Mouse (Mus musculus): ENCODE data around the gene Cxcl5.

Gene Cxcl5

GRCm38 (mm10) chr5:90759077-90760065 lies at the start of gene Cxcl5:
TSS of gene Cxcl5 (plus strand) at chr5:90759360.
- no peak for DNase-seq

DNA sequence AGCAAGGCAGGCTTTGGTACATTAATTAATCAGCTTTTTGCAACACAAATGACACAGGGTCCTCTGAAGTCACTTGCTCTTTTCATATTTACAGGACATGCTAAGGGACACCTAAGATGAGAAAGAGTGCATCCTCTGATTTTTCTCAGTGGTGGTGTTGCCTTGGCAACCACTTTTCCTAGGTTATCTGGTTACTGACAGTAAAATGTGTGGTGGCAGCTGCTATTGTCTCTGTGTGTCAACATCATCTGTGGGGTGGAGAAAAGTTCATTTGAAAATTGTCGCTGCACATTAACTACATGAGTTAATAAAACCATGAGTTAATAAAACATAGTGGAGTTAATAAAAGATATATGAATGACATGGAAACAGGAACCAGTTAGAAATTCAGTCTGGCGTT lies 47.8 kb upstream of the Cxcl5 start:
- no peak for DNase-seq

GRCm38 (mm10) chr5:90717937-90718336 lies 41.2 kb upstream of the Cxcl5 start:
- no peak for DNase-seq

- no peak for DNase-seq
These were observed 36.5 kb upstream of the Cxcl5 start for GRCm38 (mm10) chr5:90722656-90723055.

DNA sequence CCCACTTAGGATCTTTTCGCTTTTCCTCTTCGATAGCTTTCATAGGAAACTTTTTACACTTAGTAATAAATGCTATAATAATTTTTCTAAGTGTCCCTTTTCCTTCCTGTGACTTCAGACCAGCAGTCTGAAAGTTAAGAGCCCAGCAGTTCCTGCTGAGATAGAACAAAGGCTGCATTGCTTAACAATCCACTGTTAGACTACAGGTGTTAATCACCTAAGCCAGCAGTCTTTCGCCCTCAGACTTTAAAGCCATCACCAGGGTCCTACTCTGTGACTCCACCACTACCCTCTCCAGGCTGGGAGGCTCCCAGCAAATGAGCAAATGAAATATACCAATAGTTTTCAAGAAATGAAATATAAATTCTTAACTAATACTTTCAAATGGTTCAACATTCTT lies 30.9 kb upstream of the Cxcl5 start:
- DNase-seq: no peak

DNA sequence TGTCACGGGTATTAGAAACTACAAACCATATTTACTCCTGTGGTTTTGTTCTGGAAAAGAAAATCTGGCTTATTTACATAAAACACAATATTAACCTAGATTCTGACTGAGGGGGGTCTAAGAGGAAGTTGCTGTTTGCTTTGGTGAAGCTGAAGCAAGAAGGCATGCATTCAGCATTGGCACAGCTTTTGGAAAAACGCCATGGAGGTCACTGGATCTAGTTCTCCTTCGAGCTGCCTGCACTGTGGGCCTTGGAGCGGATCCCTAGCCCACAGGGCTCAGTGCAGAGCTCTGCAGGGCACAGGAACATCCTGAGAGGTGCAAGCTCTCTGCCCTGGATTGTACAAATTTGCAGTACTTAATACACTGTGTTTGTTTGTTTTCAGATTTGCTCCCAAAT lies 27.7 kb upstream of the Cxcl5 start:
- DNase-seq: peak; percentile 59 to 68

- no peak for DNase-seq
These were observed 17.1 kb upstream of the Cxcl5 start for GRCm38 (mm10) chr5:90742029-90742428.

GRCm38 (mm10) chr5:90753934-90754333 lies 5.2 kb upstream of the Cxcl5 start:
- DNase-seq: no peak

DNA sequence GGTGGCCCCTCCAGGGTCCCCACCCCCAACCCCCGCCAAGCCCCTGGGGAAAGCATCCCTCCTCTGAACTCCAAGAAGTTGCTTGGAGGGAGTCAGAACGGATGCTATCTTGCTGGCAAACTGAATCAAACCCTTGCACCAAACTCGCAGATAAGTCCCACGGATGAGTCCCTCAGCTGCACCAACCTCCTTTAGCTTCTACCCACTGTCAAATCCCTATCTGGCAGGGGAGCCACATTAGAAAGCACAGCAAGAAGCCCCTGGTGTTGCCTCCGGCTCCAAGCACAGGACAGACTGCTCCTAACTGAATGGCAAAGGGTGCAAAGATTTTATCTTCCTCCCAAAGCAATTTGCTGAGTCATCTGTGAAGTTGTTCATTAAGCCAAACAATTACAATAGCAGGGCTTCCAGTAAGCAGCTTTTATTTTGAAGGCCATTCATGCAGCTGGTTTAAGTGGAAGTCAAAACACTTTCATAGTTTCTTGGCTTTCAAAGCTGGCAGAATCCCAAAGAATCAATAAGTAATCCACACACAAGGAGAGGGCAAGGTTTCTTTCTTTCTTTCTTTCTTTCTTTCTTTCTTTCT lies 1.0 kb upstream of the Cxcl5 start:
- no peak for DNase-seq

DNA sequence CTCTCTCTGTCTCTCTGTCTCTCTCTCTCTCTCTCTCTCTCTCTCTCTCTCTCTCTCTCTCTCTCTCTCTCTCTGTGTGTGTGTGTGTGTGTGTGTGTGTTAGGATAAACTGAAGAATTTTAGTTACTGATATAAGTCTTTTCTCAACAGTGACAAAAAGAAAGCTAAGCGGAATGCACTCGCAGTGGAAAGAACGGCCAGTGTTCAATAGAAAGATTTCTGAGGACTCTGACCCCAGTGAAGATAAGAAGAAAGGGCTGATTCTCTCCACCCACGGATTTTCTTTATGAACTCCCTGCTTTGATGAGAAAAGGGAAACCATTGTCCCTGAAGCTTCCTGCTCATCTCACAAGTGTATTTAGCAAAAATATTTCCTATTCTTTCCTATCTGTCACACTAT lies 1.1 kb downstream of the Cxcl5 start:
- no peak for DNase-seq

GRCm38 (mm10) chr5:90760844-90761243 lies 1.7 kb downstream of the Cxcl5 start:
- no peak for DNase-seq

DNA sequence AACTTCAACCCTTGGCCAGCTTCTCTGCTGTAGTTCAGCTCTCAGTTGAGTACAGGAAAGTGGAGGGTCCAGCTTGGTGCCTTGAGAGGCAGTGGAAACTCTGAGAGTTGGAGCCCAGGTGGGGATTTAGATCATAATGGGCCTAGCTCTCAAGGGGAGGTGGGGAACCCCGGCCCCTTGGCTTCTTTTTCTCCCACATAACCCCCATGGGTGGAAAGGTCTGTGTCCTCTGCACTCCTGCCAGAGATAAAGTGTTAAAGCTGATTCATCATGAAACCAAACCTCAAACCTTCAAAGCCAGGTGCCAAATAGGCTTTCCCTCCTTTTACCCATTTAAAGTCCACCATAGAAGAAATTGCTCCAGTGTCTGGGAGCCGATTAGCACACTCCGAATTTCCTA lies 2.7 kb downstream of the Cxcl5 start:
- DNase-seq: no peak

DNA sequence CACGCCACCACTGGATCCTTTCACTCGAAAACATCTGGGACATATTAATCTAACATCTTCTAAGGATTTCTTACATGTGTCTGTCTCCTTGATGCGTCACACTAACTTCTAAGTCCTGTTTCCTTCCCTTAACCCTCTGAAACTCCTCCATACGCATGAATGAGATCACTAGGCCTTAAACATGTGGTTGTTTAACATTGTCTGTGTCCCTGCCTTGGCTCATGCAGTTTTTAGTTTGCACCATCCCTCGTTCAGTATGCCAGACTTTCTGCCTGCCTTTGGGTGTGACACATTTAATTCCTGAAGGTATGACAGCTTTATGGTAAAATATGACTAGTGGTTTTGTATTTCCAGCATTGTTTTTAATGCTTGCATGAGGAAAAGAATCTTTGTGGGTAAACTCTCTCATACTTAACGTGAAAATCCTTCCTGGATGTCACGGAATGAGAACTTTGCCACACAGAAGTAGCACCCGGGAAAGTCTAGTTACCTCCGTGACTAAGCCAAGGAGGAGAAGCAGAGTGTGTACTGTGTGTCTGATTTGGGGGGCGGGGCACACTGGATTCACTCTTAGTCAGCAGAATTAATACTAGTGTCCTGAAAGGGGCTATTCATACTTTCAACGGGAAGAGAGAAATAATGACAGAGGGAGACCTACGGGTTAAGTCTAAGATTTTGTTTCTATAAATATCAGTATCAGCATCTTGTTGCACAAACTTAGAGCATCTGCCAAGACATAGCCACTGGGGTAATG lies 4.9 kb downstream of the Cxcl5 start:
- no peak for DNase-seq

- DNase-seq: no peak
These were observed 6.9 kb downstream of the Cxcl5 start for GRCm38 (mm10) chr5:90765821-90766606.

DNA sequence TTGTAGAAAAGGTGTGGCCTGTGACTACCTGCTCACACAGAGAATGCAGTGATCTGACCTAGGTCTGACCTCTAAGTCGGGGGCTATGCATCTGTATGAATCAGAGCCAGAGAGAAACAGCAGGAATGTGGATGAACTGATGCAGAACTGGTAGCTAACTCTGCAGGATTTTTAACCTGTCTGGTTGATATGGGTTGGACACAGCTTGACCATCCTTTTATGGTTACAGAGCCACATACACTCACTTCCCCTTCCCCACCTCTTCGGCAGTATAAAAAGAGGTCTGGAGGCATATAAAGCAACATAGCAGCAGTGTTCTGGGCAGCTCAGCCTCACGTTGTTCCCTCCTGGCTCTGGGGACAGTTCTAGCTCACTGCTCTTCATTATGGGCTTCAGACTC lies 9.1 kb downstream of the Cxcl5 start, which contains the start of gene Ppbp:
TSS of gene Ppbp (plus strand) at position 301 of the 400 bp plus-strand sequence.
- DNase-seq: no peak

- DNase-seq: no peak
These were observed 12.2 kb downstream of the Cxcl5 start for GRCm38 (mm10) chr5:90771369-90771768.

GRCm38 (mm10) chr5:90771880-90772653 lies 12.9 kb downstream of the Cxcl5 start, which contains the start of gene Pf4:
TSS of gene Pf4 (plus strand) at chr5:90772435.
- DNase-seq: no peak

- no peak for DNase-seq
These were observed 16.4 kb downstream of the Cxcl5 start for GRCm38 (mm10) chr5:90775562-90775961.

GRCm38 (mm10) chr5:90777621-90778020 lies 18.5 kb downstream of the Cxcl5 start:
- DNase-seq: no peak

- no peak for DNase-seq
These were observed 19.7 kb downstream of the Cxcl5 start for GRCm38 (mm10) chr5:90778856-90779255.

GRCm38 (mm10) chr5:90783697-90784096 lies 24.5 kb downstream of the Cxcl5 start:
- DNase-seq: no peak
